Mouse (Mus musculus): Measurements from ENCODE around the gene Tpcn1. TPM values are rescaled to one million over a fixed set of nuclear protein-coding genes. Genes with fewer than 3 reads are reported as not detected.
A peak's percentile ranks its signal among the peaks of the same experiment; 100 is the strongest.

Gene Tpcn1
- polyA plus RNA-seq, 1 experiment from 2014 or later = 18.1 TPM

DNA sequence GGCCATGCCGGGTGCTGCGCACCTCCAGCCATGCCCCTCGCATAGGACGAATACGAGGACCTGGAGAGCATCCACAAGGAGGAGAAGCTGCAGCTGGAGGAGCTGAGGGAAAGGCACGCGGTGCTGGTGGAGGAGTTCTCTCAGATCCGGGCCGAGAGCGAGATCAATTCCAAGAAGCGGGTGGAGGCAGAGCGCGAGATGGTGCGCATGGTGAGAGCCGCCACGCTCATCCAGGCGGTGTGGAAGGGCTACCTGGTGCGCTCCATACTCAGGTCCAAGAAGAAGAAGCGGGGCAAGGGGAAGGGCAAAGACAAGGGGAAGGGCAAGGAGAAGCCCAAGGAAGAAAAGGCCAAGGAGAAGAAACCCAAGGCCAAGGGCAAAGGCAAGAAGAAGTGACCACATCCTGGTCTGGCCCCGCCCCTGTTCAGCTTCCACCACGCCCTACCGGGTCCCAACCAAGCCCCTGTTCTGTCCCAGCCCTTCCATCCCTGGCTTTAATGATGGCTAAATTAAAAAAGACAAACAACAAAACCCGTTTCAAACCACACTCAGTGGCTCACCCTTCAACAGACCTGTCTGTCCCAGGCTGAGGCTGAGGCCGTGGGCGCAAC lies 18.2 kb upstream of the Tpcn1 start:
- no peak overlapping the region for H3K4me2 ChIP-seq
- peaks cover 5% of the 10 kb centered on the region; the same call in 1 of the 2 replicates for H3K36me3 ChIP-seq
- H3K9me3 ChIP-seq = no peaks in the 10 kb centered on the region
- no peak for ATAC-seq (ENCODE audit: low FRiP score, low read depth)
- no peak overlapping the region for H3K4me3 ChIP-seq
- no peaks in the 10 kb centered on the region for H3K27me3 ChIP-seq
- 69% methylated on average over 25 of the region's 25 CpGs for WGBS
- no peak overlapping the region for H3K27ac ChIP-seq (replicated peaks)
- H3K9ac ChIP-seq = no peak overlapping the region
- H3K4me1 ChIP-seq (replicated peaks) = peaks cover 27% of the 10 kb centered on the region

DNA sequence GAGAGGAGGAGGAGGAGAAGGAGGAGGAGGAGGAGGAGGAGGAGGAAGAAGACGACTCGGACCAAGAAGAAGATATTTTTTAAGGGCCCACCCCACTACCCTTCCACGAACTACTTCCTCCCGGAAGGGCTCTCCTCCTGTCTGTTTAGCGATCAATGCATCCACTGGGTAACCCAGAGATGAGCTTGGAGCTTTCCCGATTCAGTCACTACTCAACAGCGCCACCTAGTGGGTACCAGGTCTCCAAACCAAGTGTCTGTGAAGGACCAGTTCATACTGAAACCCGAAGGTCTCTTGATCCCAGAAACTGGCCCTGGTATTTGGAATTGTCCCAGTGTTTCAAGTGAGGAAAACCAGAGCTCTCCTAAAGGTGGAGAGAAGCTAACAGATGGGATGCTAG lies 17.2 kb upstream of the Tpcn1 start:
- peak overlapping the region; percentile 70 for H3K4me2 ChIP-seq
- H3K27ac ChIP-seq (replicated peaks) = peak overlapping the region; percentile 82
- peaks cover 17% of the 10 kb centered on the region for H3K4me1 ChIP-seq (replicated peaks)
- ATAC-seq (ENCODE audit: low FRiP score, low read depth) = peak; percentile 75
- peaks cover 5% of the 10 kb centered on the region; the same call in 1 of the 2 replicates for H3K36me3 ChIP-seq
- no peaks in the 10 kb centered on the region for H3K27me3 ChIP-seq
- 3% methylated on average over 6 of the region's 8 CpGs for WGBS
- H3K9ac ChIP-seq = 0 out of 2 replicates have a peak overlapping the region, but pooled peaks have one; percentile 36
- H3K9me3 ChIP-seq = no peaks in the 10 kb centered on the region
- H3K4me3 ChIP-seq = peak overlapping the region; percentile 39

DNA sequence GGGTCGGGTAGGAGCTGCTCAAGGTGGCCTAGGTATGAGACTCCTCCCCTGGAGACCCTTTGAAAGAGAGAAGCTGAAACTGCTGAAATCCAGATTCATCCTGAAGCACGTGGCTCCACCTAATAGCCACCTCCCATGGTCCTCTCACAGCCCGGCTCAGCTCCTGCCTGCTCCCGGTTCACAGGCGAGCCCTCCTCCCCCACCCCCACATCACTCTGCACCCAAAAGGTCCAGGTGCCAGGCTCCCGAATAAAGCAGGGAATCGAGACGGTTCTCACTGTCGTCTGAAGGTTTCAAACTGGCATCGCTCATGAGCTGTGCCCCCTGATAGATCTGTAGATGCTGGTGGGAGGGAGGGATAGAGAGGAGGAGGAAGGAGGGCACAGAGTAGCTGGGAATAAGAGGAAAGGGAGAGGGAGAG lies 16.8 kb upstream of the Tpcn1 start:
- H3K27ac ChIP-seq (replicated peaks) = peak overlapping the region; percentile 82
- H3K4me2 ChIP-seq = peak overlapping the region; percentile 70
- ATAC-seq (ENCODE audit: low FRiP score, low read depth) = peak; percentile 48
- peaks cover 17% of the 10 kb centered on the region for H3K4me1 ChIP-seq (replicated peaks)
- 2% methylated on average over 10 of the region's 10 CpGs for WGBS
- H3K4me3 ChIP-seq = peak overlapping the region; percentile 39
- H3K9me3 ChIP-seq = no peaks in the 10 kb centered on the region
- H3K27me3 ChIP-seq = no peaks in the 10 kb centered on the region
- H3K9ac ChIP-seq = peak overlapping the region; percentile 36; the same call in 1 of the 2 replicates
- peaks cover 5% of the 10 kb centered on the region; the same call in 1 of the 2 replicates for H3K36me3 ChIP-seq

DNA sequence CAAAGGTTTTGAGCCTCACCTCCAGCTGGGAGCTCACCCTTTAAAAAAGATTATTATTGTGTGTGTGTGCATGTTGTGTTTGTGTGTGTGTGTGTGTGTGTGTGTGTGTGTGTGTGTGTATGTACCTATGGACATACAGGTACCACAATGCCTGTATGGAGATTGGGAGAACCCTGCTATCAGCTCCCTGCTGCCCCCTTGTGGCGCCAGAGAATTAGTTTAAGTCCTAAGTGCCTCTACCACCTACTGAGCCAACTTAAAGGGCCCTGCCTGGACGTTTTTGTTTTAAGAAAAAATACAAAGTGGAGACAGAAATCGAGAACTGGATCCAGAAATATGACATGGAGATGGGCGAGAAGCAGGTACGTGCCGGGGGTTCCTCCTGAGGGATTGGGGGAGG lies 16.4 kb upstream of the Tpcn1 start:
- no peaks in the 10 kb centered on the region for H3K9me3 ChIP-seq
- peak overlapping the region; percentile 82; the same call in 1 of the 2 replicates for H3K27ac ChIP-seq (replicated peaks)
- H3K36me3 ChIP-seq = peaks cover 5% of the 10 kb centered on the region; the same call in 1 of the 2 replicates
- 0 out of 2 replicates have a peak overlapping the region, but pooled peaks have one; percentile 36 for H3K9ac ChIP-seq
- H3K4me3 ChIP-seq = peak overlapping the region; percentile 39
- no peaks in the 10 kb centered on the region for H3K27me3 ChIP-seq
- H3K4me2 ChIP-seq = peak overlapping the region; percentile 70
- 7% methylated on average over 6 of the region's 6 CpGs for WGBS
- ATAC-seq (ENCODE audit: low FRiP score, low read depth) = no peak; the same call in 1 of the 2 replicates
- H3K4me1 ChIP-seq (replicated peaks) = peaks cover 13% of the 10 kb centered on the region

DNA sequence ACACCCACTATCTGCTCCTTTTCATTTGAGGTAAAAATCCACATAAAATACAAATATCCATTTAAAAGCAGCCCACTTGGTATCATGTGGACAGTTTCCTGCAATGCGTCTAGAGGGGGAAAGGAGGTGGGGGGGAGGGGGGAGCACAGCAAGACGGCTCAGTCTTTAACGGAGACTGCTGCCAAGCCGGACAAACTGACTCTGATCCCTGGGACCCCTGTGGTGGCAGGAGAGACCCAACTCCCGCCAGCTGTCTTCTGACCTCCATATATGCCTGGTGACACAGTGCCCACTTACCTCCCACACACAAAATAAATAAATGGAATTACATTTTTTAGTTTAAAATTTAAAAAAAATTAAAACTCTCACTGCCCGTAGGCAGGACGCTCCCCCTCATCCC lies 15.0 kb upstream of the Tpcn1 start:
- Histone ChIP-seq H3K4me3 (no peak overlapping the region), H3K4me1 (replicated peaks) (peaks cover 6% of the 10 kb centered on the region), H3K4me2 (no peak overlapping the region), H3K36me3 (peaks cover 3% of the 10 kb centered on the region; the same call in 1 of the 2 replicates), H3K9me3 (no peaks in the 10 kb centered on the region), H3K9ac (no peak overlapping the region), H3K27me3 (no peaks in the 10 kb centered on the region), H3K27ac (replicated peaks) (no peak overlapping the region)
- 58% methylated on average over 7 of the region's 7 CpGs for WGBS
- ATAC-seq (ENCODE audit: low FRiP score, low read depth) = no peak

DNA sequence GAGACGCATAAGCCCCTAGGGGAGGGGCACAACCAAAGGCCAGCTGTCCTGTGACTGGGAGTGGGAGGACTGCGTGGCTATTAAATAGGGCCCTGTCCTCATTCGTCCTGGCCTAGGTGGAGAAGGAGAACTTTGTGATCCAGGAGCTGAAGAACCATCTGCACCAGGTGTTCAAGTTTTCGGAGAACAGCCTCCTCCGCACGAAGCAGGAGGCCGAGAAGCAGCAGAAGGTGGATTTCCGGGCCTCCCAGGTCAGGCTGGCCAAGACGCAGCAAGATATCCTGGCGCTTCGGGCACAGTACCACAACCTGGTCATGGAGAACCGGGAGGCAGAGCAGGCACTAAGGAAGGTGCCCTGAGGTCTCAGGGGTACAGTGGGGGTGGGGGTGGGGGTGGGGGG lies 13.7 kb upstream of the Tpcn1 start:
- peaks cover 6% of the 10 kb centered on the region for H3K4me1 ChIP-seq (replicated peaks)
- ATAC-seq (ENCODE audit: low FRiP score, low read depth) = no peak
- no peaks in the 10 kb centered on the region for H3K36me3 ChIP-seq
- no peaks in the 10 kb centered on the region for H3K27me3 ChIP-seq
- H3K4me2 ChIP-seq = no peak overlapping the region
- H3K9ac ChIP-seq = no peak overlapping the region
- H3K27ac ChIP-seq (replicated peaks) = no peak overlapping the region
- H3K4me3 ChIP-seq = no peak overlapping the region
- WGBS = 89% methylated on average over 12 of the region's 12 CpGs
- no peaks in the 10 kb centered on the region for H3K9me3 ChIP-seq

DNA sequence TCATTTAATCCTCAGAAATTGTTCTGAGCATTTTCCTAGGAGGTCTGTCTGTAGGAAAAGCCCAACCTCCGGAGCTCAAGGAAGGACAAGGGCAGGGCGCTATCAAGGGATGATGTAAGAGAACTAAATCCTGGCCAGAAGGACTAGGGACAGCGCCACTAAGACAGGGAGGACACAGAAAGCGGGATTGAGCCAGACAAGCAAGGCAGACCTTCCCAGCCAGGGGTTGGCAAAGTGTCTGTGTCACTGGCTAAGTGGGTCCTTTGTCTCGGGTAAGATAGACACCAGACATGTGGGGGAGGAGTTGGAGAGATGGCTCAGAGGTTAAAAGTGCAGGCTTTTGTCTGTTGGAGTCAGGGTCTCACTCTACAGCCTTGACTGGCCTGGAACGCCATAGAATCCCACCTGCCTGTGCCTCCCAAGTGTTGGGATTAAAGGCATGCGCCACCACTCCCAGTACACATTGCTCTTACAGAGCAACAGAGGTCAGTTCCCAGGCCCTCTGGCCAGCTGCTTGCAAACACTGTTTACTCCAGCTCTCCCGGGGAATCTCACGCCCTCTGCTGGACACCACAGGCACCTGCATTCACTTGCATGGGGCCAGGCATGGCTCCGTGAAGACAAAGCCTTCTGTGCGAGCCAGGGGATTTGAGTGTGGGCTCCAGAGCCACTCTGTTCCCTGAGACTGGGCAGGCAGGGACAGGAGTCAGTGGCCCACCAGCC lies 12.6 kb upstream of the Tpcn1 start:
- WGBS = 59% methylated on average over 11 of the region's 11 CpGs
- ATAC-seq (ENCODE audit: low FRiP score, low read depth) = no peak
- no peak overlapping the region for H3K9ac ChIP-seq

DNA sequence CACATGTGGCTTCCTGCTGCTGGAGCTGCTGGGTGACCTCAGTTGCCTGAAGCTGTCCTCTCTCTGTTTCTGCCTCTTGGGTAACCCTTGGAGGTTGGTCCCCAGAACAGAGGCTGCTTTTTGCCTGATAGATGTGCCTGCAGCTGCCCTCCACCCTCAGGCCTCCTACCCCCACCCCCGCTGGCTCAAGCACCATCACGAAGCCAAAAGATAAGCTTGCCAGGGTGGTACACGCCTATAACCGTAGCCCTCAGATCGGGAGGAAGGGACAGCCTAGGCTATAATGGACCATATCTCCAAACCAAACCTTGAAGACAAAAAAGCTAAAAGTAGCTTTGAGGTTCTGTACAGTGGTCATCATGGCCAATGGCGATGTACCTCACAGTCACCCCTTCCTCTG lies 11.2 kb upstream of the Tpcn1 start:
- Histone ChIP-seq H3K9me3 (no peaks in the 10 kb centered on the region), H3K4me3 (no peak overlapping the region), H3K9ac (no peak overlapping the region), H3K4me2 (no peak overlapping the region), H3K4me1 (replicated peaks) (no peaks in the 10 kb centered on the region), H3K36me3 (no peaks in the 10 kb centered on the region), H3K27me3 (no peaks in the 10 kb centered on the region), H3K27ac (replicated peaks) (no peak overlapping the region)
- no peak for ATAC-seq (ENCODE audit: low FRiP score, low read depth)
- WGBS = 96% methylated on average over 6 of the region's 6 CpGs

More for the DNA sequence above, 12.6 kb upstream of the Tpcn1 start:
- Histone ChIP-seq H3K27ac (replicated peaks) (no peak overlapping the region), H3K9me3 (no peaks in the 10 kb centered on the region), H3K4me3 (no peak overlapping the region), H3K36me3 (no peaks in the 10 kb centered on the region), H3K4me2 (no peak overlapping the region), H3K27me3 (no peaks in the 10 kb centered on the region), H3K4me1 (replicated peaks) (peaks cover 6% of the 10 kb centered on the region)

DNA sequence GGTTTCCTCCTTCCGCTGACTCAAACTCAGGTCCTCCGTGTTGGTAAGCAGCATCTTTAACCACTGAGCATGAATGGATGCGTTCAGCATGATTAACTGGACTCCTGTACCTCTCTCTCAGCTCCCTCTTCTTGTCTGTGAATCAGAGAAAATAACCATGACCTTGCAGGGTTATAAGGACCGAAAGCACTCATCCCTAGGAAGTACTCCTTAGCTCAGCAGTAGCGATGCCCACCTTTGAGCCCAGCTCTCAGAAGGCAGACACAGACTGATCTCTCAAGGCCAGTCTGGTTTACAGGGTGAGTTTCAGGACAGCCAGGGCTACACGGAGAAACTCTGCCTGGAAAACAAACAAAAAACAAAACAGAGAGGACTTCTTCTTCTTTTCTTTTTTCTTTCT lies 6.0 kb upstream of the Tpcn1 start:
- H3K4me3 ChIP-seq = no peak overlapping the region
- H3K36me3 ChIP-seq = no peaks in the 10 kb centered on the region
- no peak overlapping the region for H3K9ac ChIP-seq
- H3K4me2 ChIP-seq = no peak overlapping the region
- 80% methylated on average over 6 of the region's 6 CpGs for WGBS
- H3K27ac ChIP-seq (replicated peaks) = no peak overlapping the region
- H3K27me3 ChIP-seq = no peaks in the 10 kb centered on the region
- no peak for ATAC-seq (ENCODE audit: low FRiP score, low read depth)
- H3K9me3 ChIP-seq = no peaks in the 10 kb centered on the region
- no peaks in the 10 kb centered on the region for H3K4me1 ChIP-seq (replicated peaks)

DNA sequence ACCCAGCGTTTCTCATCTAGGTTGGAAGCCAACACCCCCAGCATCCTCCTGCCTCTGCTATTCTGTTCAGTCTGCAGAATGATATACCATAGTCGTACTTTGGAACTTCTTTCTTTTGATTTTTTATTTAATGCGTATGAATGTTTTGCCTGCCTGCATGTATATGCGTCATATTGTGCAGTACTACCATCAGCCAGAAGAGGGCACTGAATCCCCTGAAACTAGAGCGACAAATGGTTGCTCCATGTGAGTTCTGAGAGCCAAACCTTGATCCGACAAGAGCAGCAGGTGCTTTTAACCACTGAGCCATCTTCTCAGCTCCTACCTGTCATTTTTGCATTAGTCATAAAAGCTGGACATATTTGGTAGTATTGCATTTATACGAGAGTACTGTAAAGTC lies 3.7 kb upstream of the Tpcn1 start:
- 70% methylated on average over 7 of the region's 7 CpGs for WGBS
- ATAC-seq (ENCODE audit: low FRiP score, low read depth) = no peak
- Histone ChIP-seq H3K4me1 (replicated peaks) (peaks cover 16% of the 10 kb centered on the region), H3K4me3 (no peak overlapping the region), H3K27ac (replicated peaks) (no peak overlapping the region), H3K27me3 (no peaks in the 10 kb centered on the region), H3K9ac (no peak overlapping the region), H3K36me3 (no peaks in the 10 kb centered on the region), H3K4me2 (no peak overlapping the region), H3K9me3 (no peaks in the 10 kb centered on the region)

DNA sequence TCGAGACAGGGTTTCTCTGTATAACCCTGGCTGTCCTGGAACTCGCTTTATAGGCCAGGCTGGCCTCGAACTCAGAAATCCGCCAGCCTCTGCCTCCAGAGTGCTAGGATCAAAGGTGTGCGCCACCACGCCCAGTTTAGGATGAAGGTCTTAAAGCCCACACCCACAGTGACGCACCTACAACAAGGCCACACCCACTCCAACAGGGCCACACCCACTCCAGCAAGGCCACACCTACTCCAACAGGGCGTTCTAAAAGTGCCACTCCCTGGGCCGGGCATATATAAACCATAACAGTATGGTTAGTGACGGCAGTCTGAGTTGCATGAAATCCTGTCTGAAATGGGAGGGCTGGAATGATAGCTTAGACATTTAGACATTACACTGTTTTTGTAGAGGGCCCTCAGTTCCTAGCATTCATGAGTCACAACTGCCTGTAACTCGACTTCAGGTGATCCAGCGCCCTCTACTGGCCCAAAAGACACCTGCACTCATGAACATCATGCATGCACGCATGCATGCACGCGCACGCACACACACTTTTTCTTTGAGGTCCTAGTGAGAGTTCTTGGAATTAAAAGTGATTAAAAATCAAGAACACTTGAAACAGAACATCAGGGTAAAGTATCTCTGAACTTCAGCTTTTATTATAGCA lies 2.0 kb upstream of the Tpcn1 start:
- Histone ChIP-seq H3K4me1 (replicated peaks) (peaks cover 27% of the 10 kb centered on the region), H3K36me3 (no peaks in the 10 kb centered on the region), H3K9me3 (no peaks in the 10 kb centered on the region), H3K4me3 (no peak overlapping the region), H3K27ac (replicated peaks) (no peak overlapping the region), H3K4me2 (no peak overlapping the region), H3K9ac (no peak overlapping the region), H3K27me3 (no peaks in the 10 kb centered on the region)
- WGBS = 78% methylated on average over 16 of the region's 16 CpGs
- ATAC-seq (ENCODE audit: low FRiP score, low read depth) = no peak
